Mouse (Mus musculus): ENCODE results near the gene Rsad2.

Rsad2 gene

DNA sequence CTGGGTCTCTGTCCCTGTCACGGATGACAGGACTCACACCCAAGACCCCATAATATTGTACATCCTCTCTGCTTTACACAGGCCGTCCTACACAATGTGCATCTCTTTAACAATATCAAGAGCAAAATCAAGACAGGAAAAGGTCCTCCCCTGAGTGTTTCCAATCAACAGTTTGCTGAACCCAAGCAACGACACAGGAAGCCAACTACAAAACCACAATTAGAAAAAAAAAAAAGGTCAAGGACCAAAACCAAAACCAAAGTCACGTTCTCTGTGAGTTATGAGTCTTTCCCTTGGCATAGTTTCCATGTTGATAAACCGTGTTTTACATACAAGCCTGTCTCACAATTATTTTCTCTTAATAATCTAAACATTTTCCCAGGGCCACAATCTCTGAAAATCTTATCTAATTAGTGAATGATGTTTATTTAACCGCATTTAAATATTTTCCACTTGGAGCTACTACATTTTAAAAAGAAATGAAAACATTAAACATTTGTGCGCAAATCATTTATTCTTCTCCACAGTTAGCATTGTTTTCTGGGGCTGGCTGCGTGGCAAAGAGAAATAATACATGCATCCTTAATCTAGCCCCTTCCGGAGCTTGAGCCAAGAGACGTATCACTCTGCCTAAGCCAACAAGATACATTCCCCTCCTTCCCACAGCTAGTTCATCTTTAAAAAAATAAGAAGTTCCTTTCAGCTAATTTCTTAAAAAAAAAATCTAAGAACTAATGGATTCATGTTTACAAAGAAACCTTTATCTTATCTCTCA, 54.4 kb downstream of the Rsad2 start:
- DNase-seq (ENCODE audit: low spot score in 2 of 2), result no peak

DNA sequence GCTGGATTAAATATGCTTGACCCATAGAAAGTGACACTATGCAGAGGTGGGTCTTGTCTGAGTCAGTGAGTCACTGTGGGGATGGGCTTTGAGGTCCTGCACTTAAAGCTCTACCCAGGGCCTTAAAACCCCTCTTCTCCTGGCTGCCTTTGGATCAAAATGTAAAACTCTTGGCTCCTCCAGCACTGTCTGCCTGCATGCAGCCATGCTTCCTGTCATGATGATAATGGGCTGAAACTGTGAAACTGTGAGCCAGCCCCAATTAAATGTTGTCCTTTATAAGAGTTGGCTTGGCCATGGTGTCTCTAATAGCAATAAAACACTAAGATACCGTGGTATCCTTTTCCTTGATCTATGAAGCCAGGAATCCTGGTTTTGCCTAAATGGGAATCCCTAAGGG, 55.0 kb downstream of the Rsad2 start:
- DNase-seq (ENCODE audit: low spot score in 2 of 2), result no peak

DNA sequence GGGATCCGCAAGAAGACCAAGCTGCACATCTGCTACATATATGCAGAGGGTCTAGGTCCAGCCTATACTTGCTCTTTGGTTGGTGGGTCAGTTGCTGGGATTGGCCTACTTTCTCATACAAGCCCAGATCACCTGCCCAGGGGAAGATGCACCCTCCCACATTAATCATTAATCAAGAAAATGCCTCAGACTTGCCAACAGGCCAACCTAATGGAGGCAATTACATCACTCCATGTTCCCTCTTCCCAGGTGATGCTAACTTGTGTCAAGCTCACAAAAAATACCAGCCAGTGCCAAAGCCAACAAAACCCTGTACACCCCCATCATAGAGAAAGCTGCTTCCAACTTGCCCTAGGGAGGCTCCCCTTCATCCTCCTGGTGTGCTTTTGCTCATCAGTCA, 55.5 kb downstream of the Rsad2 start:
- DNase-seq (ENCODE audit: low spot score in 2 of 2), result no peak

DNA sequence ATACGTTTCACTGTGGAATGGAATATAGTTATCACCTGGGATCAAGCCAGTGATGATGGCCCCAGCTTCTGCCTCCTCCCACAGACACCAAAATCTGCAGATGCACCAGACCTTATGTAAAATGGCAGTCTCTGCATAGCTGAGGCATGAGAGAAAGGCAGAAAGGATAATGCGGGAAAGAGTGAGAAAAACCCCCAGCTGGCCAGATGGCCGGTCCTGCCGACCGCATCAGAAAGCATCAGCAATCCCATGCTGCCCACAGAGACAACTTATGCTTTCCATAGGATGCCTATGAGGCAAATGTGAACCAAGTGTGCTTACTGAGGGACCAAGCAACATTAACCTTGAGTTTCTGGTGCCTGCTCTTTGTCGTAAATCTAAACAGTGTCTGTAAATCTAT, 56.9 kb downstream of the Rsad2 start:
- DNase-seq (ENCODE audit: low spot score in 2 of 2), result no peak

DNA sequence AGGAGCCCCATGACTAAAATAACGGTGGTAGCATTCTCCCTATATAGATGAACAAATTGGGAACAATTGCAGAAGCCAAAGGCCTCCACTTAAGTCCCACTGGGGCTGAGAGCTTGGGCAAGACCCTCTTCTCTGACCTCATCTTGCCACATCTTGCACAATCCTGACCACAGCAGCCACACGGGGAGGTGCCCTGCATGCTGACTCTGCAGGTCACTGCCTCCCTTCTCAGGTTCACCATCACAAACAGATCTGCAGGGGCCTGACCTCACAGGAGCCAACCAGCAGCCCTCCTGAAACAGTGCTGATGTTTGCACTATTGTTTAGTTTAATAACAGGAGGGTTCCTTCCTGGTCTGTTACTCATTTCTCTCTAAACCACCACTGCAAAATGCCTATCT, 57.7 kb downstream of the Rsad2 start:
- no peak for DNase-seq (ENCODE audit: low spot score in 2 of 2)

DNA sequence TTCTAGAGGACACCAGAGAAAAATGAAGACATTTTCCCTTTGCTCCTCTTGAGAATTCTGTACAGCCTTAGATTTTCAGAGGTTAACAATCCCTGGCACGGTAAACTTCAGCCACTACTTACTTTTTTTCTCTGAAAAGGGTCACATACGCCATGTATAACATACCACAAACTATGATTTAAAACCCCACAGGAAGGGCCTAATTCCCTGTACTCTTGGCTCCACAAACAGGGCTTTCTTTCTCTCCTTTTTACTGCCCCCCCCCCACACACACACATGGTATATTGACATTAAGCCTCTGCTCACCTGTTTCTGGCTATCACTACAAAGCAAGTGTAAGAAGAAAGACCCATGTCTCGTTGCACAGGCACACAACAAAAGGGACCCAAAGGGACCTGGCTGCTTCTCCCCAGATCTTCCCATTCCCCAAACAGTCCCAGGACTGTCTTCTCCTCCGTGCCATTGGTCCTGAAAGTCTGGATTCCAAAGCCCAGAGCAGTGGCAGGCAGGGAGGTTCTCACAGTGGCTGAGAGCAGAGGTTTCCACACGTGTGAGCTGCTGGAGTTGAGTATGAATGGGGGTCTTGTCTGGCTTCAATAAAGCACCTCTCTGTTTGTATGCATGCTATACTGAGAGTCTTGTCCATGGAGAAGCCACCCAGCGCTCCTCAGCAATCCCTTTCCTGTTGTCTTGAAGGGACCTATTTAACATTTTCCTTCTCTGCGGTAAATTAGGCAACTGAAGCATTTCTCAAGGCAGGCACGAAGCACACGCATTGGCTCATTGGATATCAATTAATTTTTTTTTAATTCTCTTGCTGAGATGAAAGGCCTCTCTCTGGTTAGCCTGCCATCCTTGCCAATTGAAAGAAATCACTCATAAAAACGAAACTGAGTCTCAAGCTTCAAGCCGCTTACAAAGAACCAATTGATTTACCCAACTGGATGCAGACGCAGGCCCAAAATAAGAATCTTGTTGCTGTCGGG, 61.5 kb downstream of the Rsad2 start:
- no peak for DNase-seq (ENCODE audit: low spot score in 2 of 2)

DNA sequence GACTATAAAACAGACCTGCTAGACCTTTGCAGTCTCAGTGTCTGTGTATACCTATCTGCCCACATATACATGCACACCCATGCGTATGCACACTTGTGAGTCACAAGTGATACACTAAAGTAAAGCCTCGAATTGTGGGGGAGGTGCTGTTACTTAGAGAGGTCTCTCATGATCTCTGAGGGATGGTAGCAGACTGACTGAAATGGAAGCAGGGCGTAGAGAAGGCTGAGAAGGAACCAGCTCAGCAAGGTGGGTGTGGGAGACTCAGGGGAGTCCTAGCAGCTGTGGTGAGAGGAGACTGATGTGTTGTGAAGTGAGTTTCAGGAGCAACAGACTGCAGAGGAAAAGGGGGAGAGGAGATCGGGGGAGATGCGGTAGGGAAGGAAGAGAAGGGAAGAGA, 63.0 kb downstream of the Rsad2 start:
- DNase-seq (ENCODE audit: low spot score in 2 of 2), result no peak

Measured in spleen, postnatal 14 days (tissue).